ENCODE assay signal across 8 mouse cellular contexts in the genomic region with DNA sequence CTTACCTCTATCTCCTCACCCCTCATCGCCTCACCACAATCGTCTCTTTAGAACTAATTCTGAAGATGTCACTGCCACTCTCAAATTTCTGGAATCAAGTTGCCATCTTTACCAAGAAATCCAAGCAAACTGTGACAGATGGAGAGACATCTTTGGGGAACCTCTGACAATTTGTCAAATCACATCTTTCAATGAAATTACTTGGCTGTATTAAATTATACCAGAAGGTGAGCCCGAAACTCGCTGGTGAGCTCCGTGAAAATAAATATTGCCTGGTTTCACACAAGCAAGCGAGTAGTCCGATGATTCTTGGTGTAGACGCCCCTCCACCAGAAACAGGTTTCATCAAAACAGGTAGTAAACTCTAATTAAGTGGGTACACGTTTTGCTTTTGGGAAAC. TPM values are rescaled to one million over a fixed set of nuclear protein-coding genes. Genes with fewer than 3 reads are reported as not detected.
A peak's percentile ranks its signal among the peaks of the same experiment; 100 is the strongest.
DNase-seq lines count a peak whose midpoint lies in the region; ATAC-seq and TF ChIP-seq lines count a peak whose summit lies in the region.

No protein-coding gene starts in this region.

- peak overlapping the region; percentile 97 for H3K27ac ChIP-seq in gastrocnemius, adult 2 months
- no peak overlapping the region for H3K27ac ChIP-seq in neural tube, embryonic 11.5 days (ENCODE audit: low read depth, low read length)
- H3K27ac ChIP-seq in liver, embryonic 13.5 days = no peak overlapping the region

- peak overlapping the region; percentile 93 for H3K4me3 ChIP-seq in gastrocnemius, adult 2 months
- H3K4me3 ChIP-seq in neural tube, embryonic 11.5 days (ENCODE audit: low read depth, low read length) = peak overlapping the region; percentile 87
- H3K4me3 ChIP-seq in liver, embryonic 13.5 days (replicated peaks) = peak overlapping the region; percentile 70

- H3K36me3 ChIP-seq in neural tube, embryonic 11.5 days (ENCODE audit: control insufficient read depth, insufficient read depth, low read length) = no peaks in the 10 kb centered on the region
- no peaks in the 10 kb centered on the region for H3K36me3 ChIP-seq in liver, embryonic 13.5 days

- no peak for ATAC-seq in neural tube, embryonic 11.5 days (ENCODE audit: insufficient read depth, low FRiP score, low TSS enrichment)
- no peak for ATAC-seq in liver, embryonic 13.5 days (ENCODE audit: low read depth)

- H3K27me3 ChIP-seq in neural tube, embryonic 11.5 days (ENCODE audit: control insufficient read depth, insufficient read depth, low read length) = no peaks in the 10 kb centered on the region
- H3K27me3 ChIP-seq in liver, embryonic 13.5 days = peaks cover 46% of the 10 kb centered on the region

- H3K4me1 ChIP-seq in neural tube, embryonic 11.5 days (ENCODE audit: control insufficient read depth, insufficient read depth, low read length) = peaks cover 11% of the 10 kb centered on the region
- H3K4me1 ChIP-seq in liver, embryonic 13.5 days (replicated peaks) = peaks cover 35% of the 10 kb centered on the region

- no peak overlapping the region for H3K9ac ChIP-seq in neural tube, embryonic 11.5 days (ENCODE audit: low read length)
- no peak overlapping the region for H3K9ac ChIP-seq in liver, embryonic 13.5 days

- no peaks in the 10 kb centered on the region for H3K9me3 ChIP-seq in neural tube, embryonic 11.5 days (ENCODE audit: control insufficient read depth, low read length)
- H3K9me3 ChIP-seq in liver, embryonic 13.5 days (replicated peaks) = no peaks in the 10 kb centered on the region

- no peak for DNase-seq in gastrocnemius, adult 2 months
- DNase-seq in gastrocnemius, postnatal 14 days = no peak
- no peak for DNase-seq in neural tube, embryonic 11.5 days (ENCODE audit: low spot score)
- no peak for DNase-seq in neural tube, embryonic 10.5 days (ENCODE audit: extremely low spot score, low spot score)
- DNase-seq in liver, embryonic 13.5 days = no peak
- DNase-seq in left cerebral cortex, adult 9 months (ENCODE audit: low spot score in 2 of 2) = no peak
- no peak for DNase-seq in right cerebral cortex, postnatal 36 days (ENCODE audit: low spot score in 2 of 2)
- no peak for DNase-seq in ovary, adult 18-20 months (ENCODE audit: low spot score)

- WGBS in neural tube, embryonic 11.5 days = 48% methylated on average over 9 of the region's 9 CpGs
- WGBS in liver, embryonic 13.5 days (ENCODE audit: insufficient replicate concordance) = 57% methylated on average over 9 of the region's 9 CpGs

- intact Hi-C loops in gastrocnemius, adult 2 months (cut with DNase I) = loop anchor here (2.0 to 5.0 kb wide), 4 partner anchors 66 to 126 kb away; no protein-coding TSS in a partner anchor
- intact Hi-C loops in gastrocnemius, postnatal 14 days (cut with DNase I; ENCODE audit: low total_unique reads) = loop anchor here (5.0 kb wide), 1 partner anchor 101 kb away; no protein-coding TSS in a partner anchor

- H3K4me2 ChIP-seq in neural tube, embryonic 11.5 days (ENCODE audit: low read depth) = peak overlapping the region; percentile 73
- peak overlapping the region; percentile 92 for H3K4me2 ChIP-seq in liver, embryonic 13.5 days

- no peak for TF ChIP-seq CTCF in gastrocnemius, adult 2 months (IDR thresholded peaks at IDR 0.05)

RNA-seq across cellular contexts. Expression of a gene that starts 2.2 kb away (rescaled TPM):
- 10 to 100 TPM; 11.7 to 14.3 TPM for total RNA-seq in gastrocnemius, adult 2 months (2021)
- total RNA-seq in gastrocnemius, postnatal 14 days (2021) = 10 to 100 TPM; 12.7 to 15.2 TPM
- polyA plus RNA-seq in neural tube, embryonic 11.5 days (2014; fragmentation: Nextera tagmentation; extraction: Ambion mirVana) = 24.5 and 24.8 TPM in 2 replicates
- polyA plus RNA-seq in liver, embryonic 13.5 days (2015; fragmentation: Nextera tagmentation; extraction: Ambion mirVana) = 7.7 and 10.7 TPM in 2 replicates
